Mouse (Mus musculus) forelimb bud, embryonic 11.5 days (tissue): ENCODE data around the gene Sec23ip.
A peak's percentile ranks its signal among the peaks of the same experiment; 100 is the strongest.

Source experiments
- DNase-seq: peaks from one replicate; pipeline ENCODE4 v3.0.0-alpha.2; 2012; ENCODE audit warnings: low read depth, low spot score

Sec23ip gene

GRCm38 (mm10) chr7:128779305-128779704 lies 34.6 kb downstream of the Sec23ip start:
- DNase-seq = peak; percentile 66

GRCm38 (mm10) chr7:128781846-128782245 lies 37.1 kb downstream of the Sec23ip start:
- no peak for DNase-seq

GRCm38 (mm10) chr7:128790045-128790444 lies 45.3 kb downstream of the Sec23ip start:
- DNase-seq = peak; percentile 2

DNA sequence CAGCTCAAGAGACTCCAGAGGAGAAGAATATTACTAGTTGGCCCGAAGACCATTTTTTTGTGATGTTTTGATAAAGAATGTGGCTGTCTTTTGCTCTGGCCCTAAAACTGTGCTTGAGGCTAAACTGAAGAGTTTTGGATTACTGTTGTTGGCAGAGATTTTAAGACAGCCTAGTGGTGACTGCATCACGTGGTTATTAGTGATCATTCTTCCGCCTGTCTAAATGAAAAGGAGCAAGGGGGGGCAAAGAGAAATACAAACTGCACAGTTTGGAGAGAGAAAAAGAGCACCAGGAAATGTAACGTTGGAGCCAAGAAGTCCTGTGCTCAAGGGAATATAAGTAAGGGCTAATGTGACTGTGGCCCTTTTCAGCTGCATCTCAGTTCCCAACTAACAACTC lies 48.7 kb downstream of the Sec23ip start:
- no peak for DNase-seq

GRCm38 (mm10) chr7:128824986-128825563 lies 80.3 kb downstream of the Sec23ip start:
- no peak for DNase-seq

- DNase-seq = no peak
These were observed 87.8 kb downstream of the Sec23ip start for GRCm38 (mm10) chr7:128832455-128833081.

DNA sequence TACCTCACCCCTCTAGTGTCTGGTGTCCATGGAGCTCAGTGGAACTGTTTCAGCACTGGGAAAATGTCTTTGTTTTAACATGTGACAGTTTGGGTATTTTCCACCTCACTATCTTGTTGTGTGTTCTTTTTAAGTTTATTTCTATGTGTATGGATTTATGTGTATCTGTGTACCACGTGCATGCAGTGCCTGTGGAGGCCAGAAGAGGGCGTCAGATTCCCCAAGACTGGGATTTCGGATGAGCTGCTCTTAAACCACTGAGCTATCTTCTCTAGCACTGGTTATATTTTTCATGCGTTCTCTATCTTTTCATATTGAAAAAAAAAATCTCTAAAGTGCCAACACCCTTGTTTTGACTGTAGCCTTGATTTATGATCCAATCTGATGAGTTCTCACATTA lies 88.5 kb downstream of the Sec23ip start:
- no peak for DNase-seq
